Mouse (Mus musculus) kidney, embryonic 16.5 days (tissue): Measurements from ENCODE around the gene 2410004B18Rik. TPM values are rescaled to one million over a fixed set of nuclear protein-coding genes. Genes with fewer than 3 reads are reported as not detected.

Source experiments
- ATAC-seq: fragments of 200-750 bp; cut with Nextera tagmentation; 2 replicates; pipeline ENCODE4 v1.8.0; 2017; ENCODE audit warnings: moderate TSS enrichment; ENCODE audit not compliant: low FRiP score, low TSS enrichment
- H3K27ac ChIP-seq: fragments of 300-500 bp; sonication (generic); 2 replicates; pipeline ENCODE4 v1.5.1; 2014; ENCODE audit warnings: low read length
- H3K27me3 ChIP-seq: fragments of 300-500 bp; sonication (generic); 2 replicates; pipeline ENCODE4 v1.6.1; 2014; ENCODE audit warnings: low read length, control low read depth, mixed read lengths; ENCODE audit not compliant: insufficient read depth
- H3K36me3 ChIP-seq: fragments of 300-500 bp; sonication (generic); 2 replicates; pipeline ENCODE4 v1.6.1; 2014; ENCODE audit warnings: low read length, control low read depth, mixed read lengths; ENCODE audit not compliant: insufficient read depth
- H3K4me1 ChIP-seq: fragments of 300-500 bp; sonication (generic); 2 replicates; pipeline ENCODE4 v1.6.1; 2014; ENCODE audit warnings: low read length, control low read depth, mixed read lengths; ENCODE audit not compliant: insufficient read depth
- H3K4me2 ChIP-seq: fragments of 300-500 bp; sonication (generic); replicated peaks from 2 replicates; pipeline ENCODE4 v1.6.1; 2014; ENCODE audit warnings: low read depth, low read length
- H3K4me3 ChIP-seq: fragments of 300-500 bp; sonication (generic); 2 replicates; pipeline ENCODE4 v1.5.1; 2014; ENCODE audit warnings: mild to moderate bottlenecking, low read length
- H3K9ac ChIP-seq: fragments of 300-500 bp; sonication (generic); replicated peaks from 2 replicates; pipeline ENCODE4 v1.6.1; 2014; ENCODE audit warnings: low read length
- H3K9me3 ChIP-seq: fragments of 300-500 bp; sonication (generic); 2 replicates; pipeline ENCODE4 v1.6.1; 2016; ENCODE audit warnings: low read length, control low read depth
- WGBS: fragments of 180-500 bp; shearing (Covaris S2); extraction: QIAGEN DNeasy Blood & Tissue Kit; methylation state at CpG from one replicate; pipeline ENCODE4 v1.1.7; 2014; 5-methylcytosine and 5-hydroxymethylcytosine counted together
- polyA plus RNA-seq: library from polyadenylated mRNA; unstranded; fragments of >200 nt; fragmentation: Nextera tagmentation; extraction: Ambion mirVana; gene quantifications from 2 replicates; pipeline ENCODE4 v1.2.1, GENCODE M21; 2015

The 2410004B18Rik gene
- polyA plus RNA-seq, 1 experiment from 2014 or later: 46.0 TPM

DNA sequence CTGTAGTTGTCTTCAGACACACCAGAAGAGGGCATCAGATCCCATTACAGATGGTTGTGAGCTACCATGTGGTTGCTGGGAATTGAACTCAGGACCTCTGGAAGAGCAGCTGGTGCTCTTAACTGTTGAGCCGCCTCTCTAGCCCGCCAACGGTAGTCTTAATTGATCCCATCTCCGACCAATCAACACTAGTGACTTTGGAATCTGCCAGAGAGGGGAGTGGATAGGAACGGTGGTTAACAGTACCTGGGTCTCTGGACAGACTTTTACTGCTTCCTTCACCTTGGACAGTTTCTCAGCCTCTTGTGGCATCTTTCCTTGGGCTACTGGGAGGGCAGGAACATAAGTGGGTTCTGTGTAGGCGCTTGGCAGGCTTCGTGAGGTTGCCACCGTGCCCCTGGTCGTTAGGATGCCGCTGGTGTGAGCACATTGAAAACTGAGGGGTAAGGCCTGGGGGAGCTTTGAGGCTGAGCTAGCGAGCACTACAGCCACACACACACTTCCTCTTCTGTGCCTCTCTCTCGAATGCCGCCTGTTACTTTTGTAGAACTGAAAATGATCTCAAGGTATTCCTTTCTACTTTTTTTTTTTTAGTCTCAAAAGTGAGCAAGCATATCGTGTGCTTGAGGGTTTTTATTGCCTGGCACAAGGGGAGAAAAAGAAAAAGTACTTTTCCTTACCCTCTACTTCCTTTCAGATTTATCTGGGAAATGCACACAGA is 55.8 kb downstream of the 2410004B18Rik start:
- ATAC-seq: no peak
- no peak overlapping the region for H3K9ac ChIP-seq
- H3K27ac ChIP-seq: no peak overlapping the region
- 77% methylated on average over 14 of the region's 14 CpGs for WGBS
- no peaks in the 10 kb centered on the region for H3K27me3 ChIP-seq
- peaks cover 30% of the 10 kb centered on the region for H3K4me1 ChIP-seq
- no peak overlapping the region for H3K4me3 ChIP-seq
- no peaks in the 10 kb centered on the region for H3K9me3 ChIP-seq
- peaks cover 3% of the 10 kb centered on the region; the same call in 1 of the 2 replicates for H3K36me3 ChIP-seq
- H3K4me2 ChIP-seq: no peak overlapping the region

Other genes starting within 250 kb of the 2410004B18Rik start
- gene Ddah1, start 179.3 kb upstream of the 2410004B18Rik start, polyA plus RNA-seq: 73.5 and 76.7 TPM in 2 replicates
- 53.5 and 56.2 TPM in 2 replicates for gene Bcl10, start 15.2 kb upstream of the 2410004B18Rik start, polyA plus RNA-seq
- 1.4 and 1.7 TPM in 2 replicates for gene Syde2, start 49.9 kb downstream of the 2410004B18Rik start, polyA plus RNA-seq
- 0.24 and 0.31 TPM in 2 replicates for gene Wdr63, start 170.1 kb downstream of the 2410004B18Rik start, polyA plus RNA-seq
- 20.5 and 20.6 TPM in 2 replicates for gene Mcoln3, start 179.4 kb downstream of the 2410004B18Rik start, polyA plus RNA-seq
- gene Mcoln2, start 211.8 kb downstream of the 2410004B18Rik start, polyA plus RNA-seq: 0.84 and 1.3 TPM in 2 replicates